Mouse (Mus musculus): Measurements from ENCODE around the gene Gm5089. TPM values are rescaled to one million over a fixed set of nuclear protein-coding genes. Genes with fewer than 3 reads are reported as not detected.

Gm5089 gene
- polyA plus RNA-seq, 1 experiment from 2014 or later = not detected

GRCm38 (mm10) chr14:122483556-122484421, 32.9 kb upstream of the Gm5089 start:
- whole genome bisulfite sequencing = 2% methylated on average over 18 of the region's 18 CpGs
- H3K4me1 ChIP-seq (replicated peaks; ENCODE audit: control insufficient read depth, insufficient read depth) = no peaks in the 10 kb centered on the region
- H3K9ac ChIP-seq (ENCODE audit: low read length) = no peak overlapping the region
- TF ChIP-seq EP300 (optimal IDR thresholded peaks at IDR 0.05) = no peak
- TF ChIP-seq CTCF (IDR thresholded peaks at IDR 0.05; ENCODE audit: low read depth) = no peak
- no peaks in the 10 kb centered on the region for H3K36me3 ChIP-seq (ENCODE audit: control insufficient read depth, insufficient read depth, low read length)
- peaks cover 26% of the 10 kb centered on the region for H3K27me3 ChIP-seq (ENCODE audit: control insufficient read depth, insufficient read depth, low read length)
- no peak overlapping the region for H3K4me3 ChIP-seq (ENCODE audit: low read depth, low read length)
- no peak; the same call in 1 of the 2 replicates for ATAC-seq (ENCODE audit: low FRiP score, low TSS enrichment)
- H3K9me3 ChIP-seq (ENCODE audit: control insufficient read depth, low read length) = no peaks in the 10 kb centered on the region
- DNase-seq (ENCODE audit: low spot score) = no peak
- no peak overlapping the region for H3K4me2 ChIP-seq (replicated peaks; ENCODE audit: low read depth)
- H3K27ac ChIP-seq (replicated peaks) = no peak overlapping the region

DNA sequence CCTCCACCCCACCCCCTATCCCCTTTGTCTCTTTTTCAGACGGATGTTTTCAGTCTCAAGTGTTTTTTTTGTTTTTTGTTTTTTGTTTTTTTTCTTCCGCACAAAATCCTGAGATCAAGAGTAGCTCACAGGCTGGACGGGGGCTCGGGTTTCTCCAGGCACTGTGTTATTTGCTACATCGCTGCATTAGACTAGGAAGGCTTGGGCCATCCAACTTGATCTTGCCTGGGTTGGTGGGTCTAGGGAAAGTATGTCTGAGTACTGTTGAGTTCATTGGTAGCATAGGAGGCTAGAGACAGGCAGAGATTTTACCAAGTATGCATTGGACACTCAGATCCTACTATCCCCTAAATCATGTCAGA, 32.1 kb upstream of the Gm5089 start:
- H3K27me3 ChIP-seq (ENCODE audit: control insufficient read depth, insufficient read depth, low read length) = peaks cover 32% of the 10 kb centered on the region
- H3K9ac ChIP-seq (ENCODE audit: low read length) = no peak overlapping the region
- H3K4me3 ChIP-seq (ENCODE audit: low read depth, low read length) = no peak overlapping the region
- H3K27ac ChIP-seq (replicated peaks) = no peak overlapping the region
- WGBS = 9% methylated on average over 5 of the region's 5 CpGs
- DNase-seq (ENCODE audit: low spot score) = no peak
- H3K4me2 ChIP-seq (replicated peaks; ENCODE audit: low read depth) = no peak overlapping the region
- H3K9me3 ChIP-seq (ENCODE audit: control insufficient read depth, low read length) = no peaks in the 10 kb centered on the region
- TF ChIP-seq CTCF (IDR thresholded peaks at IDR 0.05; ENCODE audit: low read depth) (no peak), EP300 (optimal IDR thresholded peaks at IDR 0.05) (no peak)
- H3K36me3 ChIP-seq (ENCODE audit: control insufficient read depth, insufficient read depth, low read length) = no peaks in the 10 kb centered on the region
- H3K4me1 ChIP-seq (replicated peaks; ENCODE audit: control insufficient read depth, insufficient read depth) = no peaks in the 10 kb centered on the region
- no peak for ATAC-seq (ENCODE audit: low FRiP score, low TSS enrichment)

DNA sequence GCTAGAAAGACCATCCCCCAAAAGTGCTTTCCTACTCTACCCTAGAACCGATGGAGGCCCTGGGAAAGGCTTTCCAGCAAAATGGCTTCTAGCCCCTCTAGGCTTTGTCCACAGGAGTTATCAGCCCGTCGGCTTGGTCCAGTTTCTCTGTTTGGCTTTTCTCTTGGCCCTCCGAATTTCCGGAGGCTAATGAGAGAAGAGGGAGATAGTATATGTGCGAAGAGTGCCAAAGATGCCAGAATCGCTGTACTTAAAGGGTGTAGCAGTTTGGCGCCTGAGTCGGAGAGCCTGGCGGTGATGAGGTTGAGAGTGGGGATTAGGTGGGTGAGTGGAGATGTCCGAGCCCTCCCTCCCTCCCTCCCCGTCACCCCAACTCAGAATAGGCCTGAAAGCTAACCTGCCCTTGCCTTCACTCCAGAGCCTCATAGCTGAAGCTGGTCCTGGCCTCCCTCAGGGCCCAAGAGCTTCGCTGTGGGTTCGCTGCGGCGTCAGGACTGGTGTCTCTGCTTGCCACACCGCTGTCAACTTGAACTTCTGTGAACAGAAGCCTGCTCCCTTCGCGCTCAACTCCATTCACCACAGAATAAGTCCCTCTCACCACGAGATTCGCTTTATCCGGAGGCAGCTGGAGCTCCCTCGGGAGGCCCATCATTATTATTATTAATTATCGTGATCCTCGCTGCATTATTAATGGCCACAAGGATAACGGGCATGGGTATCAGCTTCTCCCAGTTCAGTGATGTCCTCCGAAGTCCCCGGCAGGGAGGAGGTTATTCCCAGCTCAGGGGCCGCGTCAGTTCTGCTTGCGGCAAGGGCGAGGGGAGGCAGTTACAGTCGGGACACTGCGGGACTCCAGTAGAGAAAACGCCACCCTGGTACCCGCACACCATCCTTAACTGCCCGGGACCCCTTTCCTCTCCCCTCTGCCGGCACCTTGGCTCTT, 31.4 kb upstream of the Gm5089 start:
- Histone ChIP-seq H3K27ac (replicated peaks) (no peak overlapping the region), H3K27me3 (ENCODE audit: control insufficient read depth, insufficient read depth, low read length) (peaks cover 34% of the 10 kb centered on the region), H3K4me3 (ENCODE audit: low read depth, low read length) (no peak overlapping the region), H3K9me3 (ENCODE audit: control insufficient read depth, low read length) (no peaks in the 10 kb centered on the region), H3K4me2 (replicated peaks; ENCODE audit: low read depth) (no peak overlapping the region), H3K36me3 (ENCODE audit: control insufficient read depth, insufficient read depth, low read length) (no peaks in the 10 kb centered on the region), H3K4me1 (replicated peaks; ENCODE audit: control insufficient read depth, insufficient read depth) (no peaks in the 10 kb centered on the region), H3K9ac (ENCODE audit: low read length) (no peak overlapping the region)
- DNase-seq (ENCODE audit: low spot score) (no peak), ATAC-seq (ENCODE audit: low FRiP score, low TSS enrichment) (no peak)
- TF ChIP-seq EP300 (optimal IDR thresholded peaks at IDR 0.05) (no peak), CTCF (IDR thresholded peaks at IDR 0.05; ENCODE audit: low read depth) (no peak)
- WGBS = 3% methylated on average over 38 of the region's 38 CpGs

GRCm38 (mm10) chr14:122481181-122481580, 30.3 kb upstream of the Gm5089 start:
- Histone ChIP-seq H3K4me1 (replicated peaks; ENCODE audit: control insufficient read depth, insufficient read depth) (no peaks in the 10 kb centered on the region), H3K9me3 (ENCODE audit: control insufficient read depth, low read length) (no peaks in the 10 kb centered on the region), H3K4me2 (replicated peaks; ENCODE audit: low read depth) (no peak overlapping the region), H3K36me3 (ENCODE audit: control insufficient read depth, insufficient read depth, low read length) (no peaks in the 10 kb centered on the region), H3K27ac (replicated peaks) (no peak overlapping the region), H3K27me3 (ENCODE audit: control insufficient read depth, insufficient read depth, low read length) (peaks cover 36% of the 10 kb centered on the region), H3K9ac (ENCODE audit: low read length) (no peak overlapping the region), H3K4me3 (ENCODE audit: low read depth, low read length) (no peak overlapping the region)
- no peak for TF ChIP-seq EP300 (optimal IDR thresholded peaks at IDR 0.05)
- no peak for TF ChIP-seq CTCF (IDR thresholded peaks at IDR 0.05; ENCODE audit: low read depth)
- ATAC-seq (ENCODE audit: low FRiP score, low TSS enrichment) (peak; percentile 18; the same call in 1 of the 2 replicates), DNase-seq (ENCODE audit: low spot score) (no peak)
- 4% methylated on average over 15 of the region's 15 CpGs for WGBS

GRCm38 (mm10) chr14:122480355-122480754, 29.4 kb upstream of the Gm5089 start:
- Histone ChIP-seq H3K4me3 (ENCODE audit: low read depth, low read length) (no peak overlapping the region), H3K4me2 (replicated peaks; ENCODE audit: low read depth) (no peak overlapping the region), H3K27me3 (ENCODE audit: control insufficient read depth, insufficient read depth, low read length) (peaks cover 43% of the 10 kb centered on the region), H3K9ac (ENCODE audit: low read length) (no peak overlapping the region), H3K27ac (replicated peaks) (no peak overlapping the region), H3K4me1 (replicated peaks; ENCODE audit: control insufficient read depth, insufficient read depth) (0 out of 2 replicates have a peak, but pooled peaks cover 3% of the 10 kb centered on the region), H3K36me3 (ENCODE audit: control insufficient read depth, insufficient read depth, low read length) (no peaks in the 10 kb centered on the region), H3K9me3 (ENCODE audit: control insufficient read depth, low read length) (no peaks in the 10 kb centered on the region)
- DNase-seq (ENCODE audit: low spot score) (no peak), ATAC-seq (ENCODE audit: low FRiP score, low TSS enrichment) (no peak)
- TF ChIP-seq CTCF (IDR thresholded peaks at IDR 0.05; ENCODE audit: low read depth) = no peak
- no peak for TF ChIP-seq EP300 (optimal IDR thresholded peaks at IDR 0.05)
- 9% methylated on average over 2 of the region's 2 CpGs for WGBS
